Mouse (Mus musculus) neural tube, embryonic 10.5 days (tissue): ENCODE results near the gene Ckap2l.

Source experiments
- DNase-seq: peaks from one replicate; pipeline ENCODE4 v3.0.0-alpha.2; 2017; ENCODE audit warnings: low spot score; ENCODE audit errors: extremely low spot score

Gene Ckap2l

DNA sequence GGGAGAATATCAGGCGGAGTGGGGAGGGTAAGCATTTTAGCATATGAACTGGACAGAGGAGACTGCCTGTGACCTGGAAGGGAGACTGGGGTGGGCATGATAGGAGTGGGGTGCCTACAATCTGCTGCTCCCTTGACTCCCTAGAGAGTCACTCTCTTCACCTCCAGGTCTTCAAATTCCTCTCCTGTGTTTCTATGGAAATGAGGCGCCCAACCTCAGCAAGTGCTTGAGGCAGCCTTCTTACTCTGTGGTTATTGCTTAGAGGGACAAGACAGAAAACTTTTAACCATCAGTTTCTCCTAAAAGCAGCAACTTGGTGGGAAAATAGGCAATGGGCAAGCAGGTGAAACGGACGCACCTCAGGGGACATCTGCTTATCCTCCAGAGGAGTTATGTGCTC is 60.5 kb downstream of the Ckap2l start:
- no peak for DNase-seq

DNA sequence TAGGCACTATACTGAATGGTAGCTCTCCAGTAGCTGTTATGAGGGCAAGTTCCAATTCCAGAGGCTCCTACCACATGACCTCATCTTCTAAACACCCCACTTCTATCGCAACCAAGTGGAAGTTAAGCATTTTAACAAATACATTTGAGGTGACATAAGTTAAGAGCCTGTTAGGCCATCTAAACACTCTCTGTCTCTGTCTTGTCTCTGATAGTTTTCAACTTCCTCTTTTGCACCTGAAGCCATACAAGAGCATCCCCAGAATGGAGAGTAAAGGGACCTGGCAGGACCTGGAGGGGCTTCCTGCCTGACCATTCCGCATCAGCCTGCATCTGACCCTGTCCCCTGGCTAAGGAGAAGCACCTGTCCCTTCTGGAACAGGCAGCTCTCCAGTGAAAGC is 62.3 kb downstream of the Ckap2l start:
- no peak for DNase-seq

DNA sequence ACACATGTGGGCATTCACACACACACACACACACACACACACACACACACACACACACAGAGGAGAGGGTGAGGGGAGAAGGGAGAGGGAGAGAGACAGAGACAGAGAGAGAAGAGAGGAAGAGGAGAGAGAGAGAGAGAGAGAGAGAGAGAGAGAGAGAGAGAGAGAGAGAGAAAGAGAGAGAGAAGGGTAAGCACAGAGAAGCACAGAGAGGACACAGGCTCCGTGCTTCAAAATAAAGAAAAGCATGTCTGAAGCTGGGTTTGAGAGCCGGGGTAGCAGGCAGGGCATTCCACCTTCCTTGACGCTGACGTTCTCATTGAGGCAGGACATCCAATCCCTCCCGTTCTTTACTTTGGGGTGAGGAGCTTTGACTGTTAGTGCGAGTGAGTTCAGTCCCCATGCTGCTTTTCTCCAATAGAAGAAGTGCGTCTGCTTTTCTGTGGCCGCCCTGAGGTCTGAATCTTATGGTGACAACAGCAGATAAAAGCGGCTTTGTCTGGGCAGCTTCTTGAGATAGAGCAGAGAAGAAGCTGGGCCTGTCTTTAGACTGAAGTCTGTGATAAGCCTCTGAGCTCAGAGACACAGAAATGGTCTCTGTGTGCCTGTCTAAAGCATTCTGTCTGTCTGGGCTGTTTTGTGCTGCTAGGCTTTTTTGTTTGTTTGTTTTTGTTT is 63.1 kb downstream of the Ckap2l start:
- no peak for DNase-seq

DNA sequence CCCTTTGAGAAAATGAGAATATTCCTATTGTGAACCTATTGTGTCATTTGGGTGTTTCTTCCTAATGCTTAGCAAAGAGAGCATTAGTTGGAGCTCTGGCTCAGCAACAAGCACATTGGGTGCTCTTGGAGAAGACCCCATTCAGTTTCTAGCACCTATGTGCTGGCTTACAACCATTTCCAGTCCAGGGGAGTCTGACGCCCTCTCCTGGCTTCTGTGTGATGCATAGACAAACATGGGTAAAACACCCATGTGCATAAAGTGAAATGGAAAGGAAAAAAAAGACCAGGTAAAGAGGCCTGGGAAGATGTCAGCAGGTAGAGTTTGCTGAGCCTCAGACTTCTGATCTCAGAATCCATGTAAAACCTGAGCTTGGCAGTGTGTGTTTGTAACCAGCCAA is 63.8 kb downstream of the Ckap2l start:
- DNase-seq, result no peak

DNA sequence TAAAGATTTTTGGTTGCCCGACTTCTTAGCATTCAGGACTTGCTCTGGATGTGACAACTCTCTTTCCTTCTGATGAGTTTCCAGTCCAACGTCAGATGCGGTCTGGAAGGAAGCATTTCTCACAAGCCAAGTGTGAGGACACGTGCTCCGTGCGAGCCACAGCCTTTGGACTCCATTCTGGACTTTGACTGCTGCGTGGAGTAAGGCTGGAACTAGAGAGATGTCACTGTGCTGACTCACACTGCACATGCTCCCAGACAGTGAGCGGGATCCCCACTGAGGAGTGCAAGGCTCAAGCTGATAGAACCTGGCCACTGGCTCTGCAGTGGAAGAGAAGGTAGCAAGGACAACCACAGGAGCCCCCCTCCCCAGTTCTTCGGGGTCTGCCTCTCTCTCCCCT is 64.5 kb downstream of the Ckap2l start:
- DNase-seq, result no peak

DNA sequence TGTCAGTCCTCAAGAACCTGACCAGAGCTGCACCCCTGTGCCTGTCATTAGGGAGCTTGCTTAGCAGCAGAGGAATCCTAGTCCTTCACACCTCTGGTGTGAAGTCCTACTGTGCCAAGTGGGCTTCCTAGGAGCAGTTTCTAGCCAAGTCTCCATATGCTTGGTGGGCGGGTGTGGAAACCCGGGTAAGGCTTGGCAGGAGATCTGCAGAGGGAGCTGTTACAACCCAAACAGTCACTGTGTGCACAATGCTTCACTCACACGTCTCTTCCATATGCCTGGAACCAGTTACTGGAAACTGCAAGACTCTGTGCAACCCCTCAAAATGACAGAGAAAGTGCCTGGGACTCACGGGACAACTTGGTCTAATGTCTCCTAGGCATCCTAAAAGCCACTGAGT is 65.0 kb downstream of the Ckap2l start:
- DNase-seq, result no peak

DNA sequence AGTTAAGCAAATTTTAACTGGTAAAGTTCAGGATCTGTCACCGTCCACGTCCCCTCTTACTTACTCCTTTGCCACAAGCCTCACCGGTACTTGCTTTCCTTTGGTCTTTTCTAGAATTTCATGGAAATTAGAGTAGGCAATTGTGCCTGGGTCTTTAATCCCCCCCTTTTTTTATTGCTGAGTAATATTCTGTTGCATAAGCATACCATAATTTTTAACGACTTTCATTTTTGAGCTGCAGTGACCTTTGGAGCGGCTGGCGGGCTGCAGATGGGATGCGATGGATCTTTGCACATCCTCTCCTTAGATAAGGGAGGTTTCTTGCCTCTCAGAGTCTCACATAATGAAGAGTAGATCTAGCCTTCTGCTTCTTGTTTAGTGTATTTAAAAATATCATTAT is 67.7 kb downstream of the Ckap2l start:
- DNase-seq, result no peak

DNA sequence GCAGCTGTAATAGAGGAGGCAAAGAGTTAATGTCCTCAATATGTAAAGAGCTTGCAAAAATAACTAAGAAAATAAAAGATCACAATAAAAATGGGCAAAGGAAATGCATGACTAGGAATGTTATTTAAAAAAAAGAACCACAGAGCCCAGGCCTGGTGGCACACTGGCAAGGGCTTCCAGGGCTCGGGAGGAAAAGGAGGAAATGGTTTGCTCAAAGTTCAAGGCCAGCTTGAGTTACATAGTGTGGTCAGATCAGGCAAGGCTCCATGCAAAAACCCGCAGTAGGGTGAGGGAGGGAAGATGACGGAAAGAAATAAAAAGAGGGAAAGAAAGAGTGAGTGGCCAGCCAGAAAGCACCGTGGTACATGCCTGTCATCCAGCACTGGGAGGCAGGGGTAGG is 68.4 kb downstream of the Ckap2l start:
- DNase-seq, result no peak

DNA sequence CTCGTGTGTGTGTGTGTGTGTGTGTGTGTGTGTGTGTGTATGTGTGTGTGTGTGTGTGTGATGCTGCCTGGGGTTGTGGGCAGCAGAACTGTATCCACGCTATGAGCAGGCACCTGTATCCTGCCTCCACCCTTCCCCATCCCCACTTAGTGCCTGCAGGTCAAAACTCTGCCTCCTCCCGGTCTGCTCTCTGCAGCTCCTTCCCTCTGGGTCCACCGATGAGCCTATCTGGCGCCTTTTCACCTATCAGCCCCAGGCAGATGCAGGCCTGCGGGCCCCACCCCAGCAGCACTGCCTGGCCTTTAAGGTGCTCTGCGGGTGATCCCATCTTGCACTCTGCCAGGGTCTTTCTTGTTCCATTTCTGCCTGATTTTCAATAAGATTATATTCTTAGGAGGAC is 69.3 kb downstream of the Ckap2l start:
- no peak for DNase-seq

DNA sequence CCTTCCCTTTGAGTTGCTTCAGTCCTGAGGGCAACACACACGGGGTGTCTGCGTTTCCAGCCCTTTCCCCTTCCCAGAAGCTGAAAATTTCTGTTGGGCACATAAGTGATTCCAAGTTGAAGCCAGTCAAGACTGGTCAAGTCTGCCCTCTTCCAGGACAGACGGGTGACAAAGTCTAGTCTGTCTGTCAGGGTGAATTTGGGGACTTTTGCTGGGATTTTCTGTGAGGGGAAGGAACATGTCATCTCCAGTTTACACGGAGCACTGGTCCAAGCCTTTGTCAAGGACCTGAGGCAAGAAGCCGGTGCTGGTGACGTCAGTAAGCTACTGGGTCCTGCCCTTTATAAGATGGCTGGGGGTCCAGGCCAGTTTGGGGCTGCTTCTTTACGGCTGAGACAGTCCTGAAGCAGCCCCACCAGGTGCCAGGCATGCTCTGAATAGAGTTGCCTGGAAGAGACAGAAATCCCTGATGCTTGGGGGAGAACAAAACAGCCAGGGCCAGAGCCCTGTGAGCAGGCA is 69.9 kb downstream of the Ckap2l start:
- DNase-seq, result no peak

DNA sequence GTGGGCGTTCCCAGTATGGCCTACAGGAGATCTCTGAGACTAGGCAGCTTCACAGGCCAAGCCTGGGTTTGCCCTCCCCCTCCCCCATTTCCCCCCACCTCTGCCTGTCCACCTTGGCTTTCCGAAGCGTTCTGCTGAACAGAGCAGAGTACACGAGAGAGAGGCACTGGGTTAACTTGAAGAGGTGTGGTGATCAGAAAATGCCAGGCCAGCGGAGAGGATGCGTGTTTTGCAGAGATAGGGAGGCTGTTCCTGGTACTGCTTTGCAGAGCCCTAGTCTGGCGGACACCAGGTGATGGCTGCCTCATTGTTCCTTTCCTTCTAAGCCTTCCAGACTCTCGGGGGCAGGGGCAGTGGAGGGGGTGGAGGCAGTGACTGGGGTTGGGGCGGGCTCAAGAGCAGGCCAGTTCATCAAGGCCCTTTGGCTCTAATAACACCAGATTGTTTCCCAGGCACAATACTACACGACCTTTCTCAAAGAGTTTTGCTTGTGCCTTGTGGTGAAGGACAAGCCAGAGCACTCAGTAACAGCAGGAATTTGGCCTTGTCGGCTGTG is 70.6 kb downstream of the Ckap2l start:
- DNase-seq, result no peak

DNA sequence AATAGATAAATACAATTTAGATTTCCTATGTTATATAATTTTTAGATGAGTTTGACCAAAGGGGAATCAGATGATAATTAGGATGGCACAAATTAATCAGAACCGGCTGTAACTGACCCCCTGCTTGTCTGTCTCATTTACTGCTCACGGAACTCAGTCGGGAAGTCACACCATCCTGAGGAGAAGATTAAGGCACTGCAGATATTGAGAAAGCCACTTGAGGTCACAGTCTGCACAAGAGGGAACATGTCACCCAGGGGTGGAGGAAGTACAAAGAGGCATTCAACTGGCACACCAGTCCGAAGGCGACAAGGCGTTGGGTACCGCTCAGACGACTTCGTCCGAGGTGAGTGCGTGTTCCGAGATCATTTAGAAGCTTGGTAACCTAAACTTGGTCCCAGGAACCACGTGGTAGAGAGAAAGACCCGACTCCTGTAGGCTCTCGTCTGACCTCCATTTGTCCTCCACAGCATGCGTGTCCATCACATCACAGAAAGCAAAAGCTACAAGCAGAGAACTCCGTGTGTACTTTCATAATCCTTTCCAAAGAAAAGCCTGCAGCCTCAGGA is 71.7 kb downstream of the Ckap2l start:
- no peak for DNase-seq

DNA sequence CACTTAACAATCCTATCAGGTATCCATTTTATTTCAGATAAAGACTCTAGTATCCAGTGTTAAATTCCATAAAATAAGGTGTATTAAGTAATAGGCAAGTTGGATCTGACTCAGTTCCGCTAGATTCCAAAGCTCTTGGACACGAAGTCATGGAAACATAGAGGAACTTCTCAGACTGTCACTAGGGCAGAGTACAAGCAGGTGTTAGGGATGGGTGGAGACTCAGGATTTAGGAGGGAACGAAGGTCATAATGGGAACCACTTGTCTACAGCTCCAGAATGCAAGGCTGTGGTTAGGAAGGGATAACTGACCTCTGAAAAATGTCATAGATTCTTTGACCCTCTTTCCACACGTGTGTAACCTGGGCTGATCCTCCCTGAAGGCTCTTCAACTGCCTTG is 72.8 kb downstream of the Ckap2l start:
- DNase-seq, result no peak

DNA sequence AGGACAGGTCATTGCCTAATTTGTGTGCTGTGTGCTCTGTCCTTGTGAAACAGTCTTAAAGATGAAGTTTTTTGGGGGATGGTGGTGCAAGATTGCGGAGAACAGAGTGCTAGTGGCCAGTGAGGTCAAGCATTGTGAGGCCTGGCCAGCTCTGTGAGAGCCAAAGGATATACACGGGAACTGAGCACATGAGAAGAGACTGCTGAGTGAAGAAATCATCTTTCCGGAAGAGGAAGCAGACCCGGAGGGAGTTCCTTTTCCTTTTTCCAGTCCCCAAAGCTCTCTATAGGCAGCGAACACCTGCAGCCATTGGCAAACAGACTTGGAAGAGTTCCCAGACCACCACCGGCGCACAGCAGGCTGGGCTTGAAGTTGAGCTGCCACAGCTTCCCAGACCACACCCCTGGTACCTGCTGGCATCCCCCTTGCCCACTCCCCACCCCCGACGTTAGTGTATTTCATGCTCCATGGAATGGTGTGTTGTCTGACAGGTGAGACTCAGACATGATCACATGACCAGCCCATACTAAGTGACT is 75.8 kb downstream of the Ckap2l start:
- DNase-seq, result no peak

DNA sequence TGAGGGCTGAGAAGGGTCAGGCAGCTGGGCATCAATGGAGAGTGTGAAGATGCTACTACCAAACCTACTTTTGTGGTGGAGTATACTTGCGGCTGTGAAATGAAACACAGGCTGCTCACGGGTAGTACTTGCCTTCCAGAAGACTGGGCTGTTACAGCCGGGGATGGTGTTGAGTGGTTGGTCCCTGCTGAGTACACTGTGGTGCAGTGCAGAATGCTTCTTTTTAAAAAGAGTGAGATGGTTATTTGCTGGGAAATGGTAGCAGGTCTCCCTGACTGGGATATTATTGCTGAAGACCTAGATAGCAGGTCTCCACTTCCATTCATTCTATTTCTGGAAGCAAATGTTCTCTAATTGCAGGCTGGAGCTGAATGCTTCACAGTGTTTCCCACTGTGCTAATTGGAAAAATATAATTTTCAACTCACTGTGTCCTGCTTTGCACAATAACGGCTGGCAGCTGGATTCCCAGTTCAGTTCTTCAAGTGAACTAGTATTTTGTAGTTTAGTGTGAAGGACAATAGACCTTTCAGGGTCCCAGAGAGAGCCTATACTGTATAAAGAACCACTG is 78.4 kb downstream of the Ckap2l start:
- DNase-seq, result no peak
